Mouse (Mus musculus): ENCODE data around the gene Gnb5. TPM values are rescaled to one million over a fixed set of nuclear protein-coding genes. Genes with fewer than 3 reads are reported as not detected.
A peak's percentile ranks its signal among the peaks of the same experiment; 100 is the strongest.

Gnb5 gene
- total and polyA plus RNA-seq, 3 experiments, result 3.1 to 6.5 (median 4.7) TPM

- in situ Hi-C loops (cut with MboI; ENCODE audit: low pct_ligation_motif_present, low pct_unique_long_range_greater_than_20kb, low sequenced_read_pairs), result loop anchor here (10.0 kb wide), 1 partner anchor 120 kb away; no protein-coding TSS in a partner anchor
- peaks cover 0 to 2% of the 10 kb centered on the region in 2 experiments for H3K36me3 ChIP-seq (replicated peaks in 1 of 2; ENCODE audit: control insufficient read depth in 1 of 2, insufficient read depth in 1 of 2, low read length in 1 of 2)
- H3K27ac ChIP-seq (ENCODE audit: insufficient read depth, low read depth), result no peak overlapping the region
- peaks cover 1% of the 10 kb centered on the region for H3K27me3 ChIP-seq (replicated peaks)
- dilution Hi-C loops (cut with MboI; ENCODE audit: extremely low pct_ligation_motif_present, extremely low pct_unique_long_range_greater_than_20kb, low sequenced_read_pairs), result no loop called here
- no peaks in the 10 kb centered on the region for H3K79me2 ChIP-seq (replicated peaks; ENCODE audit: control insufficient read depth, extremely low read depth, insufficient read depth, poor library complexity, severe bottlenecking)
- H3K4me1 ChIP-seq (ENCODE audit: control insufficient read depth in 1 of 2, insufficient read depth in 2 of 2), result peaks cover 3 to 10% of the 10 kb centered on the region in 2 experiments; a peak in 3 of 4 replicates
- TF ChIP-seq UBTF (IDR thresholded peaks at IDR 0.05; ENCODE audit: low read depth, low read length), result no peak
- TF ChIP-seq MAZ (IDR thresholded peaks at IDR 0.05; ENCODE audit: low read depth, low read length), result no peak
- no peak overlapping the region for H3K4me3 ChIP-seq (replicated peaks in 1 of 3; ENCODE audit: low read depth in 2 of 3, low read length in 2 of 3, poor library complexity in 1 of 3)
- H3K9ac ChIP-seq (ENCODE audit: insufficient read depth, low read depth), result no peak overlapping the region
- H3K9me3 ChIP-seq (replicated peaks; ENCODE audit: low read length), result no peaks in the 10 kb centered on the region
- H3K4me2 ChIP-seq (ENCODE audit: insufficient read depth, low read depth, poor library complexity, severe bottlenecking), result 0 out of 2 replicates have a peak overlapping the region, but pooled peaks have one; percentile 99
- DNase-seq (ENCODE audit: extremely low read depth), result no peak
These were observed 9.2 kb downstream of the Gnb5 start for GRCm38 (mm10) chr9:75315238-75315637.

GRCm38 (mm10) chr9:75316771-75317170 lies 10.7 kb downstream of the Gnb5 start:
- dilution Hi-C loops (cut with MboI; ENCODE audit: extremely low pct_ligation_motif_present, extremely low pct_unique_long_range_greater_than_20kb, low sequenced_read_pairs), result no loop called here

GRCm38 (mm10) chr9:75318196-75318595 lies 12.1 kb downstream of the Gnb5 start:
- H3K27me3 ChIP-seq (replicated peaks), result peaks cover 1% of the 10 kb centered on the region
- peaks cover 2 to 9% of the 10 kb centered on the region in 2 experiments; a peak in 3 of 4 replicates for H3K4me1 ChIP-seq (ENCODE audit: control insufficient read depth in 1 of 2, insufficient read depth in 2 of 2)
- H3K4me3 ChIP-seq (replicated peaks in 1 of 3; ENCODE audit: low read depth in 2 of 3, low read length in 2 of 3, poor library complexity in 1 of 3), result no peak overlapping the region
- no peaks in the 10 kb centered on the region for H3K9me3 ChIP-seq (replicated peaks; ENCODE audit: low read length)
- H3K36me3 ChIP-seq (replicated peaks in 1 of 2; ENCODE audit: control insufficient read depth in 1 of 2, insufficient read depth in 1 of 2, low read length in 1 of 2), result peaks cover 0 to 2% of the 10 kb centered on the region in 2 experiments
- H3K27ac ChIP-seq (ENCODE audit: insufficient read depth, low read depth), result no peak overlapping the region
- H3K79me2 ChIP-seq (replicated peaks; ENCODE audit: control insufficient read depth, extremely low read depth, insufficient read depth, poor library complexity, severe bottlenecking), result no peaks in the 10 kb centered on the region
- DNase-seq (ENCODE audit: extremely low read depth), result no peak
- TF ChIP-seq RCOR1 (conservative IDR thresholded peaks at IDR 0.05; ENCODE audit: low read depth, low read length), result no peak
- no peak for TF ChIP-seq UBTF (IDR thresholded peaks at IDR 0.05; ENCODE audit: low read depth, low read length)
- TF ChIP-seq POLR2AphosphoS2 (IDR thresholded peaks at IDR 0.05; ENCODE audit: low read depth, low read length), result no peak
- TF ChIP-seq MAZ (IDR thresholded peaks at IDR 0.05; ENCODE audit: low read depth, low read length), result no peak
- TF ChIP-seq TCF12 (IDR thresholded peaks at IDR 0.05; ENCODE audit: low read depth, low read length), result no peak
- no peak for TF ChIP-seq ZNF384 (IDR thresholded peaks at IDR 0.05; ENCODE audit: low read depth, low read length)
- TF ChIP-seq TBP (conservative IDR thresholded peaks at IDR 0.05; ENCODE audit: low read depth, low read length), result no peak
- TF ChIP-seq NELFE (IDR thresholded peaks at IDR 0.05; ENCODE audit: low read depth, low read length), result no peak
- no peak for TF ChIP-seq MAX (IDR thresholded peaks at IDR 0.05; ENCODE audit: low read length)
- no peak for TF ChIP-seq USF1 (IDR thresholded peaks at IDR 0.05; ENCODE audit: low read depth, low read length)
- no peak for TF ChIP-seq MYC (IDR thresholded peaks at IDR 0.05; ENCODE audit: low read depth, low read length)
- TF ChIP-seq RAD21 (IDR thresholded peaks at IDR 0.05; ENCODE audit: low read depth, low read length), result no peak
- TF ChIP-seq POLR2A (IDR thresholded peaks at IDR 0.05; ENCODE audit: low read depth, low read length), result no peak
- TF ChIP-seq ELF1 (IDR thresholded peaks at IDR 0.05; ENCODE audit: low read depth, low read length), result no peak
- no peak for TF ChIP-seq HCFC1 (IDR thresholded peaks at IDR 0.05; ENCODE audit: low read depth, low read length)
- in situ Hi-C loops (cut with MboI; ENCODE audit: low pct_ligation_motif_present, low pct_unique_long_range_greater_than_20kb, low sequenced_read_pairs), result loop anchor here (10.0 kb wide), 1 partner anchor 117 kb away; no protein-coding TSS in a partner anchor
- no peak overlapping the region for H3K9ac ChIP-seq (ENCODE audit: insufficient read depth, low read depth)
- no peak overlapping the region for H3K4me2 ChIP-seq (ENCODE audit: insufficient read depth, low read depth, poor library complexity, severe bottlenecking)
- dilution Hi-C loops (cut with MboI; ENCODE audit: extremely low pct_ligation_motif_present, extremely low pct_unique_long_range_greater_than_20kb, low sequenced_read_pairs), result no loop called here

More at GRCm38 (mm10) chr9:75316771-75317170, 10.7 kb downstream of the Gnb5 start:
- Histone ChIP-seq H3K9ac (ENCODE audit: insufficient read depth, low read depth) (no peak overlapping the region), H3K27ac (ENCODE audit: insufficient read depth, low read depth) (no peak overlapping the region), H3K9me3 (replicated peaks; ENCODE audit: low read length) (no peaks in the 10 kb centered on the region), H3K79me2 (replicated peaks; ENCODE audit: control insufficient read depth, extremely low read depth, insufficient read depth, poor library complexity, severe bottlenecking) (no peaks in the 10 kb centered on the region), H3K4me2 (ENCODE audit: insufficient read depth, low read depth, poor library complexity, severe bottlenecking) (no peak overlapping the region), H3K27me3 (replicated peaks) (peaks cover 1% of the 10 kb centered on the region), H3K4me3 (replicated peaks in 1 of 3; ENCODE audit: low read depth in 2 of 3, low read length in 2 of 3, poor library complexity in 1 of 3) (no peak overlapping the region), H3K36me3 (replicated peaks in 1 of 2; ENCODE audit: control insufficient read depth in 1 of 2, insufficient read depth in 1 of 2, low read length in 1 of 2) (peaks cover 0 to 2% of the 10 kb centered on the region in 2 experiments), H3K4me1 (ENCODE audit: control insufficient read depth in 1 of 2, insufficient read depth in 2 of 2) (peaks cover 3 to 10% of the 10 kb centered on the region in 2 experiments; a peak in 3 of 4 replicates)
- TF ChIP-seq ZMIZ1 (IDR thresholded peaks at IDR 0.05; ENCODE audit: low read depth, low read length) (no peak), ZKSCAN1 (IDR thresholded peaks at IDR 0.05; ENCODE audit: borderline replicate concordance, low read depth, low read length) (no peak), NRF1 (IDR thresholded peaks at IDR 0.05; ENCODE audit: low read depth, low read length) (no peak), CHD2 (IDR thresholded peaks at IDR 0.05; ENCODE audit: low read length) (no peak), JUN (IDR thresholded peaks at IDR 0.05; ENCODE audit: insufficient read depth, low read depth, low read length) (no peak), E2F4 (IDR thresholded peaks at IDR 0.05; ENCODE audit: insufficient replicate concordance, low read depth, low read length) (no peak), TBP (conservative IDR thresholded peaks at IDR 0.05; ENCODE audit: low read depth, low read length) (no peak), RAD21 (IDR thresholded peaks at IDR 0.05; ENCODE audit: low read depth, low read length) (no peak), MYC (IDR thresholded peaks at IDR 0.05; ENCODE audit: low read depth, low read length) (no peak), MAX (IDR thresholded peaks at IDR 0.05; ENCODE audit: low read length) (no peak), TCF12 (IDR thresholded peaks at IDR 0.05; ENCODE audit: low read depth, low read length) (no peak)
- in situ Hi-C loops (cut with MboI; ENCODE audit: low pct_ligation_motif_present, low pct_unique_long_range_greater_than_20kb, low sequenced_read_pairs), result loop anchor here (10.0 kb wide), 1 partner anchor 118 kb away; no protein-coding TSS in a partner anchor
- no peak for DNase-seq (ENCODE audit: extremely low read depth)
